Mouse (Mus musculus): ENCODE data around the gene Znrd1as.

Gene Znrd1as

GRCm38 (mm10) chr17:36997033-36997735, 38.8 kb downstream of the Znrd1as start:
- DNase-seq (ENCODE audit: low read depth) = peak; percentile 82

GRCm38 (mm10) chr17:36998477-36998876, 40.1 kb downstream of the Znrd1as start:
- no peak for DNase-seq (ENCODE audit: low read depth)

- DNase-seq (ENCODE audit: low read depth) = no peak
Observed at GRCm38 (mm10) chr17:37000863-37001262, 42.5 kb downstream of the Znrd1as start, which contains the start of gene Zfp57. Gene Zfp57 (plus strand): TSS chr17:37001163.

- DNase-seq (ENCODE audit: low read depth) = peak; percentile 25
Observed at GRCm38 (mm10) chr17:37002364-37003330, 44.3 kb downstream of the Znrd1as start.

GRCm38 (mm10) chr17:37003366-37003765, 45.0 kb downstream of the Znrd1as start:
- DNase-seq (ENCODE audit: low read depth) = no peak

GRCm38 (mm10) chr17:37008161-37008560, 49.8 kb downstream of the Znrd1as start:
- DNase-seq (ENCODE audit: low read depth) = no peak

- peak; percentile 38 for DNase-seq (ENCODE audit: low read depth)
Observed at GRCm38 (mm10) chr17:37009460-37010042, 51.2 kb downstream of the Znrd1as start.

GRCm38 (mm10) chr17:37011719-37012118, 53.3 kb downstream of the Znrd1as start:
- DNase-seq (ENCODE audit: low read depth) = no peak

- DNase-seq (ENCODE audit: low read depth) = no peak
Observed at GRCm38 (mm10) chr17:37012141-37012540, 53.7 kb downstream of the Znrd1as start.

All from induced T-regulatory cell, adult 2 months (primary cell).